Mouse (Mus musculus) forebrain, embryonic 11.5 days (tissue): ENCODE measurements around the gene Lta. TPM values are rescaled to one million over a fixed set of nuclear protein-coding genes. Genes with fewer than 3 reads are reported as not detected.

Source experiments
- ATAC-seq: fragments of 200-750 bp; cut with Nextera tagmentation; replicated peaks from 2 replicates; pipeline ENCODE4 v1.8.0; 2017; ENCODE audit warnings: moderate TSS enrichment; ENCODE audit not compliant: low FRiP score
- DNase-seq: peaks from one replicate; pipeline ENCODE4 v3.0.0-alpha.2; 2017; ENCODE audit warnings: low spot score
- H3K27ac ChIP-seq: fragments of 300-500 bp; sonication (generic); 2 replicates; pipeline ENCODE4 v1.5.1; 2014; ENCODE audit warnings: low read depth, low read length
- H3K27me3 ChIP-seq: fragments of 300-500 bp; sonication (generic); 2 replicates; pipeline ENCODE4 v1.6.1; 2014; ENCODE audit warnings: mild to moderate bottlenecking, low read length, mixed read lengths; ENCODE audit not compliant: control insufficient read depth, insufficient read depth
- H3K36me3 ChIP-seq: fragments of 300-500 bp; sonication (generic); 2 replicates; pipeline ENCODE4 v1.6.1; 2014; ENCODE audit warnings: mild to moderate bottlenecking, low read length, moderate library complexity, mixed read lengths; ENCODE audit not compliant: control insufficient read depth, insufficient read depth
- H3K4me1 ChIP-seq: fragments of 300-500 bp; sonication (generic); replicated peaks from 2 replicates; pipeline ENCODE4 v1.6.1; 2014; ENCODE audit warnings: low read length, mixed read lengths; ENCODE audit not compliant: control insufficient read depth, insufficient read depth
- H3K4me2 ChIP-seq: fragments of 300-500 bp; sonication (generic); 2 replicates; pipeline ENCODE4 v1.6.1; 2014; ENCODE audit warnings: low read depth, mild to moderate bottlenecking, low read length, moderate library complexity, mixed read lengths; ENCODE audit not compliant: severe bottlenecking
- H3K4me3 ChIP-seq: fragments of 300-500 bp; sonication (generic); 2 replicates; pipeline ENCODE4 v1.5.1; 2014; ENCODE audit warnings: low read depth, low read length
- H3K9ac ChIP-seq: fragments of 300-500 bp; sonication (generic); 2 replicates; pipeline ENCODE4 v1.6.1; 2014; ENCODE audit warnings: low read length
- H3K9me3 ChIP-seq: fragments of 300-500 bp; sonication (generic); 2 replicates; pipeline ENCODE4 v1.6.1; 2016; ENCODE audit warnings: low read length, mixed read lengths; ENCODE audit not compliant: control insufficient read depth
- WGBS: fragments of 180-500 bp; shearing (Covaris S2); extraction: QIAGEN DNeasy Blood & Tissue Kit; methylation state at CpG from one replicate; pipeline ENCODE4 v1.1.7; 2014; 5-methylcytosine and 5-hydroxymethylcytosine counted together
- polyA plus RNA-seq: library from polyadenylated mRNA; unstranded; fragments of >200 nt; fragmentation: Nextera tagmentation; extraction: Ambion mirVana; gene quantifications from 2 replicates; pipeline ENCODE4 v1.2.1, GENCODE M21; 2014

Lta gene
- not detected in 2 replicates for polyA plus RNA-seq

- WGBS = 28% methylated on average over 20 of the region's 20 CpGs
- Histone ChIP-seq H3K36me3 (no peaks in the 10 kb centered on the region), H3K4me3 (no peak within 1 kb of the TSS), H3K4me2 (no peak within 1 kb of the TSS), H3K27ac (no peak within 1 kb of the TSS), H3K9ac (no peak within 1 kb of the TSS), H3K27me3 (peaks cover 2% of the 10 kb centered on the region), H3K9me3 (no peaks in the 10 kb centered on the region), H3K4me1 (no peaks in the 10 kb centered on the region)
- no peak for ATAC-seq
- DNase-seq = no peak
These were observed at the start of gene Lta for GRCm38 (mm10) chr17:35204494-35205379. Lta (minus strand) TSS chr17:35205351.

- DNase-seq = peak; percentile 70
- H3K4me3 ChIP-seq = no peak overlapping the region
These were observed 49.3 kb upstream of the Lta start for GRCm38 (mm10) chr17:35254241-35255098.

GRCm38 (mm10) chr17:35253293-35254093 is 48.3 kb upstream of the Lta start:
- DNase-seq (no peak), ATAC-seq (peak; percentile 8; the same call in 1 of the 2 replicates)
- no peak overlapping the region for H3K27ac ChIP-seq
- no peaks in the 10 kb centered on the region for H3K9me3 ChIP-seq
- no peak overlapping the region for H3K9ac ChIP-seq
- WGBS = 88% methylated on average over 32 of the region's 32 CpGs
- H3K4me1 ChIP-seq = no peaks in the 10 kb centered on the region
- H3K27me3 ChIP-seq = no peaks in the 10 kb centered on the region
- H3K4me2 ChIP-seq = no peak overlapping the region
- no peak overlapping the region for H3K4me3 ChIP-seq
- peaks cover 38% of the 10 kb centered on the region for H3K36me3 ChIP-seq

More at GRCm38 (mm10) chr17:35254241-35255098, 49.3 kb upstream of the Lta start:
- Histone ChIP-seq H3K36me3 (peaks cover 28% of the 10 kb centered on the region), H3K9me3 (no peaks in the 10 kb centered on the region), H3K27me3 (no peaks in the 10 kb centered on the region), H3K4me2 (no peak overlapping the region), H3K4me1 (no peaks in the 10 kb centered on the region), H3K27ac (no peak overlapping the region), H3K9ac (no peak overlapping the region)
- WGBS = 60% methylated on average over 11 of the region's 11 CpGs
- peak; percentile 32; the same call in 1 of the 2 replicates for ATAC-seq

GRCm38 (mm10) chr17:35252619-35253292 is 47.6 kb upstream of the Lta start:
- H3K27ac ChIP-seq = no peak overlapping the region

GRCm38 (mm10) chr17:35251981-35252380 is 46.8 kb upstream of the Lta start:
- Histone ChIP-seq H3K9ac (no peak overlapping the region), H3K4me1 (no peaks in the 10 kb centered on the region), H3K36me3 (peaks cover 50% of the 10 kb centered on the region), H3K27me3 (no peaks in the 10 kb centered on the region), H3K27ac (no peak overlapping the region), H3K4me2 (no peak overlapping the region), H3K9me3 (no peaks in the 10 kb centered on the region), H3K4me3 (no peak overlapping the region)
- ATAC-seq (no peak), DNase-seq (no peak)
- 81% methylated on average over 5 of the region's 5 CpGs for WGBS

More at GRCm38 (mm10) chr17:35252619-35253292, 47.6 kb upstream of the Lta start:
- H3K4me1 ChIP-seq = no peaks in the 10 kb centered on the region
- H3K9ac ChIP-seq = no peak overlapping the region; the same call in 1 of the 2 replicates
- H3K4me2 ChIP-seq = no peak overlapping the region
- H3K4me3 ChIP-seq = no peak overlapping the region
- DNase-seq (no peak), ATAC-seq (no peak)
- peaks cover 43% of the 10 kb centered on the region for H3K36me3 ChIP-seq
- no peaks in the 10 kb centered on the region for H3K27me3 ChIP-seq
- 89% methylated on average over 18 of the region's 18 CpGs for WGBS
- H3K9me3 ChIP-seq = no peaks in the 10 kb centered on the region

- Histone ChIP-seq H3K9ac (no peak overlapping the region), H3K4me2 (no peak overlapping the region), H3K27ac (no peak overlapping the region), H3K4me3 (no peak overlapping the region), H3K4me1 (no peaks in the 10 kb centered on the region), H3K27me3 (no peaks in the 10 kb centered on the region), H3K9me3 (no peaks in the 10 kb centered on the region), H3K36me3 (peaks cover 58% of the 10 kb centered on the region)
- no peak for ATAC-seq
- WGBS = 89% methylated on average over 15 of the region's 15 CpGs
- no peak for DNase-seq
These were observed 46.1 kb upstream of the Lta start for GRCm38 (mm10) chr17:35251162-35251719.

- no peak overlapping the region for H3K27ac ChIP-seq
- H3K36me3 ChIP-seq = peaks cover 59% of the 10 kb centered on the region
- 87% methylated on average over 3 of the region's 3 CpGs for WGBS
- no peaks in the 10 kb centered on the region for H3K9me3 ChIP-seq
- H3K27me3 ChIP-seq = no peaks in the 10 kb centered on the region
- ATAC-seq (no peak), DNase-seq (no peak)
- H3K4me1 ChIP-seq = peaks cover under 1% of the 10 kb centered on the region; the same call in 1 of the 2 replicates
- no peak overlapping the region for H3K4me2 ChIP-seq
- no peak overlapping the region for H3K4me3 ChIP-seq
- H3K9ac ChIP-seq = no peak overlapping the region
These were observed 45.4 kb upstream of the Lta start for GRCm38 (mm10) chr17:35250348-35251120.
